Mouse (Mus musculus): ENCODE results near the gene Gm12695.

GRCm38 (mm10) chr4:96722301-96722700 is 62.7 kb downstream of the Gm12695 start:
- TF ChIP-seq CTCF (IDR thresholded peaks at IDR 0.05; ENCODE audit: borderline replicate concordance, control insufficient read depth, extremely low read depth, insufficient read depth, low read length, poor library complexity) (no peak), POLR2A (IDR thresholded peaks at IDR 0.05; ENCODE audit: control insufficient read depth, extremely low read depth, insufficient read depth, low read length, poor library complexity) (no peak)
